Mouse (Mus musculus): ENCODE results near the gene Ttll12. TPM values are rescaled to one million over a fixed set of nuclear protein-coding genes. Genes with fewer than 3 reads are reported as not detected.

The Ttll12 gene
- total RNA-seq, 2 experiments from 2014 or later = 55.3 to 111 TPM

DNA sequence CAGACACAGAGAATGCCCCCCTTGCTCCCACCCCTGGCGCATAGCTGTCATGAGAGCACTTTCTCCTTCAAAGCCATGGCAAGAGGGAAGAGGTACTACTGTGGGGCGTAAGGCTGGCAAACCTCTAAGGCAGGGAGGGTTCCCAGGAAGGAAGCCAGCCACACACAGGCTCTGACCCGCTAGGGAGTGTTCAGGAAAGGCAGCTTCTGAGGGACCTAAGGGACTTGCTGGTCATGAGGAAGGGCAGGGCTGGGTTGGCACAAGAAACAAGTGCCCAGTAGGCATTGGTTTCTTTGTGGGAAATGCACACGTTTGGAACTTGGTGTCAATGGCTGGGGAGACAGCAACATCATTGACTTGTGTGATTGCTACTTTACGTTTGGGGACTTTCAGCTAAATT is 29.0 kb downstream of the Ttll12 start:
- no peak for ATAC-seq (replicated peaks; ENCODE audit: low FRiP score, low TSS enrichment, poor library complexity, severe bottlenecking)

DNA sequence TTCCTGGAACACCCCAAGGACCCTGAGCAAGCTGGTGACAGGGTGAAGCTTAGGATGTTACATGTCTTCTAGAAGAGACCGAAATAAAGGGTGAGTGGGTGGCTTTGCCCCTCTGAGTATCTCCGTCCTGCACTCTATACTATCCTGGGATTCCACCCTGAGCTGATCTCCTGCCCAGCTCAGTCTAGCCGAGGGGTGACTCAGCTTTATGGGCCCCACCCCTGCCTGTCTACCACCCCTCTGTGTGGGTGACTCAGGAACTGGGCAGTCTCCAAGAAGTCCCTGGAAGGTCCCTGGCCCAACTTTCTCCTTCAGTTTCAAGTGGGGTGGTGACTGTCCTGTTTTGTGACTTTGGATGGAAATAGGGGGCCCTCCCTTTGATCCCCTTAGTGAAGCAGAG is 29.5 kb downstream of the Ttll12 start:
- peak; percentile 27; the same call in 1 of the 2 replicates for ATAC-seq (replicated peaks; ENCODE audit: low FRiP score, low TSS enrichment, poor library complexity, severe bottlenecking)

DNA sequence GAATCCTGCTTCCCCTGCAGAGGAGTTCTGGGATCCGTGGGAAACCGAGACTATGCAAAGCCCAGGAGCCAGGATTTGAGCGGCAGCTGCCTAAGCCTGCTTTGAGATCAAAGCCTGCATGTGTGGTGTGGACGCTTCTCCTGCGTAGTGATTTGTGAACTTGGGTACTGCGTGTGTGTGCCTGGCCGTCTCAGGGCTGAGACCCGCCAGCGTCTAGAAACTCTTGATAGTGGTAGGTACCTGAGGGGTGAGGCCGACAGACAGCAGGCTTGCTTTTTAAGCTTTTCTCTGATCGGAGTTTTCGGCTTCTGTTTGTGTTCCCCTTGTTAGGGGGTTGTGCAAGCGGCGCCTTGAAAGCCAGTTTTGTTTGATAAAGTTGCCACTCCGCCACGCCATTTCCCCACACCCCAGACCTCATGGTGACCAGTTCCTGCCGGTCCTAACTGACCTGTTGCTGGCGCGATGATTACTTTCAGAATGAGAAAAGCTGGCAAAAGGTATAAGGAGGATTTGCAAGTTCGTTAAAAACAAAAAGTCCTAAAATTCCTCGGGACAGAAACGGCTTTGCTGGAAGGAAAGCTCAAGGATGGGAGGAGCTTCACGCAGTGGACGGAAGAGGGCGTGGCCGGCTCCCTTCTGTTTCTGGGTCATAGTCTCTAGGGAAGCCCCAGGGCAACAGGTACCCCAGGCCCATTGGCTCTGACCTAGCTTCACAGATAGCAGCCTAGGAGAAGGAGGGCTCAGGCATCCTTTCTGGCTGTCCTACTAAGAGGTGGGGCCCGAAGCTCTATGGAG is 30.9 kb downstream of the Ttll12 start:
- no peak for ATAC-seq (replicated peaks; ENCODE audit: low FRiP score, low TSS enrichment, poor library complexity, severe bottlenecking)

DNA sequence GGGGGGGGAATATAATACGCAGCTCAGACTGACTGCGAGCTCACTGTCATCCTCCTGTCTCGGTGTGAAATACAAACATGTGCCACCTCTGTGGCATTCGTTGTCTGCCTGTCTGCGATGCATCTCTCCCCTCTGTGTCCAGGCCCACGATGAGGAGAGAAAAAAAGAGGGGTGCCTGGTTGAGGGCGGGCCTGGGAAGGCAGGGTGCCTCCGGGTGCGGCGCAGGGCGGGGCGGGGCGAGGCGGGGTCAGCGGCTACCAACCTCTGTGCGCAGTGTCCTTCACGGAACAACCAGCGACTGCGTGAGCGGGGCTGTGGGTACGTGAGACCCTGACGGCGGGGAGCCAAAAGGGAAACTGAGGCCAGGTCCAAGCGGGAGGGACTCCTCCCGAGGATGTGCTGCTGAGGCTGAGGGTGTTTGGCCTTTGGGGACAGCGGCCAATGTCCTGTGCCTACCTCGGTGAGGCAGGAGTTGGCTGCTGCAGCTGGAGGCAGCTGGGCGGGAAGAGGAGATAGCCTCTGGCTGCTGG is 31.6 kb downstream of the Ttll12 start, which contains the start of the genes Tspo and Mcat:
Gene Tspo (plus strand): TSS at position 266 of the 530 bp plus-strand sequence.
Gene Mcat (minus strand): TSS at position 461 of the 530 bp plus-strand sequence.
- peak; percentile 54 for ATAC-seq (replicated peaks; ENCODE audit: low FRiP score, low TSS enrichment, poor library complexity, severe bottlenecking)

DNA sequence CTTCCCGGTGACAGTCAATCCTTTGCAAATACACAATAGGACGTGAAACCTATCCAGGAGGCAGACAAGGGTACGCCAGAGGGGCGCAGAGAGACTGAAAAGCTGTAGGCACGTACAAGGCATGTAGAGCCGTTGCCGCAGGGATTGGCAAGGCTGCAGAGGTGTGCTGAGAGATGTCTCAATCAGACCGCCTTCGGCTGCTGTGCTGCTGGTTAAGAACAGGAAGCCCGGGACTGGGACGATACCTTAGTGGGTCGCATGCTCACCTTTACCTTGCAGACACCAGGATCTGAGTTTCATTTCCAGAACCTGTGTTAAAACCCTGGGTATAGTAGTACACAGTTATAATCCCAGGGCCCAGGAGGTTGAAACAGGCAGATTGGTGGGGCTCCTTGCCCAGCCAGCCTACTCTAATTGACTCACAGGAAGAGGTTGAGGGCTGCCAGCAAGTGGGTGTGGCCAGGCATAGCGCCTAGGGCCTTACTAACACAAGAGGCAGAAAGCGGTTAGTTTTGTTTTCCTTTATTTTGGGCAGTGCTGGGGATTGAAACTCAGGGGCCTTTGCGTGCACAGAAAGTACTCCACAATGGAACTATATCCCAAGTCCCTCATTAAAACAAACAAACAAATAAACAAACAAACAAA is 32.2 kb downstream of the Ttll12 start:
- ATAC-seq (replicated peaks; ENCODE audit: low FRiP score, low TSS enrichment, poor library complexity, severe bottlenecking) = peak; percentile 68

DNA sequence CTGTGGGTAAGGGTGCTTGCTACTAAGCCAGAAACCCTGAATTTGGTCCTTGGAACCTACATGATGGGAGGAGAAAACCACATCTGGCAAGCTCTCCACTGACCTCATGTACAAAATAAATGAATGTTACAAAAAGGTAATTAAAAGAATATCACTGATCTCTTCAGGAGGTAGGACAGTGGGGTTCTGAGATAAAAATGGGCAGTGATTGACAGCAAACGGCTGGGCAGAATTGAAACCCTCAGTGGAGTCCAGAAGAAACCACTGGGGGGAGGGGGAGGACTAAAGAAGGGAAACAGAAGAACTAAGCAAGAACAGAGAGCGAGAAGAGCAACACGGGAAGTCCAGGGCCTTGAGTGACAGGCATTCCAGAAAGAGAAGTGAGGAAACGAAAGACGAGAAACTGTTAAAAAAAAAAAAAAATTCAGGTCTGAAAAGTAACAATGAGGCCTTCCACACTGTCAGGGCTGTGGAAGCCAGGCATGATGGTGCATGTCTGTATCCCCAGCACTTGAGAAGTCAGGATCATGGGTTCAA is 33.9 kb downstream of the Ttll12 start:
- no peak for ATAC-seq (replicated peaks; ENCODE audit: low FRiP score, low TSS enrichment, poor library complexity, severe bottlenecking)

DNA sequence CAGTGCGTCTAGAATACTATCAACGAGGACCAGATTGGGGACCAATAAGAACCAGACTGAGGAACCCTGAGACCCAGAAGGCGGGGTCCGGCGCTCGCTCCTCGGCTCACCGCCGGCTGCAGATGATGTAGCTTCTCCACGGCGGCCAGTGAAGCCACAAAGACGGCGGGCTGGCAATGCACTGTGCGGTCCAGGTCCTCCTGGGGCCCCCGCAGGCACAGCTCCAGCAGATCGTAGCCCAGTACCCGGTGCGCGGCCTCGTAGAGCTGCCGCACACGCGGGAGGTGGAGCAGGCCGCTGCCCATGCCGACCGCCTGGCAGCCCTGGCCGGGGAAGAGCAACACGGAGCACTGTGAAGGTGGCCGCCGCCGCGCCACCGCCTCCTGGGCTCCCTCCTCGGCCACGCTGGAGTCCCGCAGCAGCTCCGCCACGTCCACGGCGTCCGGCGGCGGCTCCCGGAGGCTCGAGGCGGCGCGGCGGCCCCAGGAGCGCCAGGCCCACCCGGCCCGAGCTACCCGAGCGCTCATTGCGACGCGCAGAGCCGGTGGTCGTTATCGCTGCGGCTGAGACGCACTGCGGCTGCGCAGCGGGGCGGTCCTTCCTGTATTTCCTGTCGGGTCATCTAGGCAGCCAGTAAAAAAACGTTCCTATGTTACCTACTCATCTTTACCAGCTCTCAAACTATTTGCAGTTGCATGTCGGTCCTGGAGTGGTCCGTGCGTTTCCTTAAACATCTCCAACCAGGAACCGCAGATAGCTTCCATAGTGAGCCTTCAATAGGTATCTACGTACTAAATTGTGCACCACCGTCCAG is 39.6 kb downstream of the Ttll12 start:
- ATAC-seq (replicated peaks; ENCODE audit: low FRiP score, low TSS enrichment, poor library complexity, severe bottlenecking) = peak; percentile 83

DNA sequence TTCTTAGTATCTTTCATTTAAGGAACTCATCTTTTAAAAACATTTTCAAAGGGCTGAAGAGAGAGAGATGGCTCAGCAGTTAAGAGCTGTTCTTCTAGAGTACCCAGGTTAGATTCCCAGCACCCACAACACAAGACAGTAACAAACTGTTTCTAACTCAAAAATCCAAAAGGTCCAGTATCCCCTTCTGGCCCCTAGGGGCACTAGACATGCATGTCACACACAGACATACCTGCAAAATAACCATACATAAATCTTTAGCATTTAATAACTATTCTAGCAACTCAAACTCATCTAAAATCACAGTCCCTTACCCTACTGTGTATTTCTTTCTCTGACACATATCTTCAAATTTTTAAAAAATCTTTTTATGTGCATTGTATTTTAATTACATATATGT is 41.1 kb downstream of the Ttll12 start:
- ATAC-seq (replicated peaks; ENCODE audit: low FRiP score, low TSS enrichment, poor library complexity, severe bottlenecking) = no peak

DNA sequence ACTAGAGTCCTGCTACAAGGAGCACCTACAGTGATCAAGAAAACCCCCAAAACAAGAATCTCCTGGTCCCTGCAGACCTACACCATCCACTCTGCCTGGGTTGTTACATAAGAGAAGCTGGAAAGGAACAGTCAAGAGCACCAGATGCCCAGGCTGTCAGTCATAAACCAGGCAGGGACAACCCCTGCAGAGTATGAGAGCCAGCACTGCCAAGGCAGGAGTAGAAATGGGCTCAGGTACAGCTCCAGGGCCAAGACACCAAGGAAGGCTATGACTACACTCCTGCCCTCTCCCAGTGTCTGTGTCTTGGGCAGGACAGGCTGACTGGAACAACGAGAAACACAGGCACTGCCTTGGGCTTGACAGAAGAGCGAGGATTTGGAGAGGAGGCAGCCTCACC is 44.8 kb downstream of the Ttll12 start:
- no peak for ATAC-seq (replicated peaks; ENCODE audit: low FRiP score, low TSS enrichment, poor library complexity, severe bottlenecking)

DNA sequence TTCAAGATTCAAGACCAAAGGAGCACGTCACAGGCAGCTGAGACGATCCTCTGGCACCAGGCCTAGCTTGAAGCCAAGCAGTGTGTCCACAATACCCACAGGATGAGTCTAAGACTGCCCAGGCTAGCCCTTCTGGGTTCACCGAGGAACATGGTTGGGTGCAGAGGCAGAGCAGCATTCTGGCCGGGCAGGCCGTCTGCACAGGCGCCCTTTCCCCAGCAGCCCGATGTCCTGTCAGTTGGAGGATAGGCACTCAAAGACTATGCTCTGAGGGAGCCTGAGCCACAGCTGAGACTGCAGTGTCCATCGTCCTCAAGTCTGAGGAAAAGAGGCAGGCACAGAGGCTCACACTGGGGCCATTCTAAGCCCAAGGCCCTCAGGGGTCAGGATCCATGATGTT is 47.8 kb downstream of the Ttll12 start:
- no peak for ATAC-seq (replicated peaks; ENCODE audit: low FRiP score, low TSS enrichment, poor library complexity, severe bottlenecking)

DNA sequence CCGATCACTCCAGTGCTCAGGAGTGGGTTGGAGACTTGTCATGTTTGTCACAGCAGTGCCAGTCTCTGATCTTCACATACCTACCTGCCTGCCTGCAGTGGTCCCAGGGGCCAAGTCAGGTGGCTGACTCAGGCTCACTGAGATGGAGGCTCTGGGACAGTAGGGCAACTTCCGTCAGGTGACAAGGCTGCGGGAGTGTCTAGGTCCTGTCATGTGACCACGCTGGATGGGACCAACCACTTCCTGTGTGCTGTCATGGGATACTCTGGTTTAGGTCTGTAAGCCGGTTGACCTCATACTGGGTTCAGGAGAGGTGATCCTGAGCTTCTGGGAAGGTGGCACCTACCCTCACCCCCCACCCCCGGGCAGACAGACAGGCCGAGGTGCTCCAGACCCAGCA is 48.9 kb downstream of the Ttll12 start:
- ATAC-seq (replicated peaks; ENCODE audit: low FRiP score, low TSS enrichment, poor library complexity, severe bottlenecking) = no peak

DNA sequence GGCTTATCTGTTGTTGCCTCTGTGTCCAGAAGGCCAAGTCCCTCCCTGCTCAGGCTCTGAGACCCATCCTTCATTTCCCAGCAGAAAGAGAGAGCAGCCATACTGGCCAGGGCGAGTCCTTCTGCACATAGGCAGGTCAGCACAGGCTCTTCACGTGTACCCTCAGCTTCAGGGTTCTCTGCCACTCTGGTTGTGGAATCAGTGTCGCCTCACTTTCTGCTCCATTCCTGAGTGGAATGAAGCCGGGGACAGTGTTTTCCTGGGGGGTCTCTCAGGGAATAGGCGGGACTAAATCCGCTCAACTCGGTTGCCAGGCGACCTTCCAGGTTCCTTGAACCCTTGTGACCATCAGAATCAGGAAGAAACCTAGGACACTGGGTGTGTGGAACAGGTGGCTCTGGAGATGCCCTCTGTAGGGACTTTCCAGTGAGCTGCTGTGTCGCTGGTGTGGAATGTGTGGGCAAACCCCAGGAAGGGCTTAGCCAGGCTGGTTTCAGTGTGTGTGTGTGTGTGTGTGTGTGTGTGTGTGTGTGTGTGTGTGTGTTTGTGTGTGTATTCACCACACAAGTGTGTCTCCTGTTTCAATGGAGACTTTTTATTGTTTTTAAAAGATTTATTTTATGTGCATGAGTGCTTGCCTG is 53.2 kb downstream of the Ttll12 start:
- no peak for ATAC-seq (replicated peaks; ENCODE audit: low FRiP score, low TSS enrichment, poor library complexity, severe bottlenecking)

DNA sequence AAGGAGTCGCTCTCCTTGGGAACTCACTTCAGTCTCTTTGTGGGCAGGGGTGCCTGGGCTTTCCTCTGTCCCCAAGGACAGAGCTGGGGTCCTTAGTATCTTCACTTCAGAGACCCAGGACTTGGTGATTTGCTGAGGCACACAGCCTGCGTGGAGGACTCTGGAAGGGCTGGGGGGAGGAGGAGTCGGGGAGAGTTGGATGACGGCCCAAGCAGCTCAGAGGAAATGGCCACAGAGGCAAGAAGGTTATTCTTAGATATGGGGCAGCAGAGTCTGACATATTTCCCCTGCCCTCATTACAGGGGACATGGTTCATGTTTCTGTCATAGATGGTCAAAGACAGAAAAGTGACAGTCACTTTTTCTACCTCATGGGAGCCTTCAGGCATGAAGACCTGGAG is 55.1 kb downstream of the Ttll12 start:
- ATAC-seq (replicated peaks; ENCODE audit: low FRiP score, low TSS enrichment, poor library complexity, severe bottlenecking) = 0 out of 2 replicates have a peak, but pooled peaks have one; percentile 23

DNA sequence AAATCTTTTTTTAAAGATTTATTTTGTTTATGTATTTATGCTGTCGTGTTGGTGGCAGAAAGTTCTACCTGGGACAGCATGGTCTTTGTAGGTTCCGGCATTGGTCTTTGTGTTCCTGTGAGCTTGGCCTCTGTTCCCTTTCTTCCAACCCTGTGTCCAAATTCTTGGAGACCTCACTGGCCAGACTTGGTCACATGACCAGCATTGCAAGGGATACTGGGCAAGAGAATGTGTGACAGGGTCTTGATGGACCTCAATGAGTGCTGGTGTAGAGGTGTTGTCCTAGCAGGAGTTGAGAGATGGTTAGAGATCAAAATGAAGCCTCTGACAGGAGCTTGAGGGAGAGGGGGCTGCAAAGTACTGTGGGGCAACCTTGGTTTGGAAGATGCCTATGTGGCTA is 56.1 kb downstream of the Ttll12 start:
- no peak for ATAC-seq (replicated peaks; ENCODE audit: low FRiP score, low TSS enrichment, poor library complexity, severe bottlenecking)

DNA sequence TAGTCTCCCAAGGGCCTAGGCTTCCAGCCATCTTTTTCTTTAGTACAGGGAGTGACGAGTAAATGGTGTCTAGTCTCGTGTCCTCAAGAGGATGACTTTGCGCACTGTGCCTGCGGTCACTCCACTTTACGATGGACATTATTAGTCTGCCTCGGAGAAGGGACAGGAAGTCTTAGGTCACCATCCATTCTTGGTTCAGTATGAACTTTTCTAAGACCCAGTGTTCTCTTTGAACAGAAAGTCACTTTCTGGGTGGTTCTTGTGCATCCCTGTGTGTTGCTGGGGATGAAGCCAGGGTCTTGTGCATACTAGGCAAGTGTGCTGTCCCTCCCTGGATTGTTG is 59.1 kb downstream of the Ttll12 start:
- ATAC-seq (replicated peaks; ENCODE audit: low FRiP score, low TSS enrichment, poor library complexity, severe bottlenecking) = no peak

DNA sequence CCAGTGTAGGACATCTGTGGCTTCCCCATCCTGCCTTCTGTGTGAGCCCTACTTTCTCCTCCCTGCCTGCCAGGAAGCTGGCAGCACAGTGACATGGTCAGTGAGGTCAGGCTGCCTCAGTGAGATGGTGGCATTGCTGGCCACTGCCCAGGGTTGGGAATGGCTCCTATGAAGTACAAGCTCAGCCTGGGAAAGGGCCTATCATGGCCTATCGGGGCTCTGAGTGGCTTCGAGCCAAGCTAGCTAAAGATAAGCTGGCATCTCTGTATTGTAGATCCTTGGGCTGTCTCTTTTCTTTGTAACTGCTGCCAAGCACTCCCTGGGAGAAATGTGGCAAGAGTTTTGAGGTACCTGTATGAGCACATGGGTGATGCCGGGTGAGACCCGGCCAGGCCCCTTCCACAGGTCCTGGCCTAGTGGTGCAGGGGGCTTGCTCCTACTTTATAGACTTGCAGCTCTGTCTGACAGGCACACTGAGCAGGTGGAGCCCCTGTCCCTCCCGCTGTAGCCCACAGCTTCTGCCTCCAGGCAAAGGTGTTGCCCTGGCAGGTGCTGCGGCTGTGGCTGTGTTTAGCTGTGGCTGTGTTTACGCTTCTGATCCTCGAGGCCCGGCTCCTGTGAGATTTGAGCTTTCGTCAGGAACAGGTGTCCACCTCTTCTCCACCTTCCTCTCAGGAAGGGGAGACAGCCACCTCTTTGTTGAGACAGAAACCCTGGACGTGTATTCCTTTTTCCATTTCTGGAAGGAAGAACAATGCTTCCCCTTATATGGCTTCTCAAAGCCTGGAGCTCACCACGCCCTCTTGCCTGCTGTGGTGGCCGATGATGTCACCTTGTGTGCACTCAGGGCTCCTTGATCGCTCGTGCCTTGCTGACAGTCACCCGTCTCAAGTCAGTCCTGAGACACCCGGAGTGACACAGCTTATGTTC is 59.7 kb downstream of the Ttll12 start:
- ATAC-seq (replicated peaks; ENCODE audit: low FRiP score, low TSS enrichment, poor library complexity, severe bottlenecking) = peak; percentile 52

DNA sequence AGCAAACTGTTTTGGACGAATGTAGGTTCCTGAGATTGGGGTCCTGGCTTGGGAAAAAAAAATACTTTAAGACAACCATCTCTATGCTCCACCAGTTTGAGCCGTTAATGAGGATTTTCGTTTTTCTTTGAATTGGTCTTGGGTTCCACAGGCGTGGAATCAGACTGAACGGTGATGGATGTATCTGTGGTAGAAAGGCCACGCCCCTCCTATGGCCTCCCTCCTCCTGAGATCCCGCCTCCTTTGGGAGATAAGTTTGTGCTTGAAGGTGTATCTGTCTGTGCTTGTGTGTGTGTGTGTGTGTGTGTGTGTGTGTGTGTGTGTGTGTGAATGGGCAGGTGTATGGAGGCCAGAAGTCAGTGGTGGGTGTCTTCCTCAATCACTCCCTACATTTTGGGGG is 62.4 kb downstream of the Ttll12 start:
- ATAC-seq (replicated peaks; ENCODE audit: low FRiP score, low TSS enrichment, poor library complexity, severe bottlenecking) = no peak

DNA sequence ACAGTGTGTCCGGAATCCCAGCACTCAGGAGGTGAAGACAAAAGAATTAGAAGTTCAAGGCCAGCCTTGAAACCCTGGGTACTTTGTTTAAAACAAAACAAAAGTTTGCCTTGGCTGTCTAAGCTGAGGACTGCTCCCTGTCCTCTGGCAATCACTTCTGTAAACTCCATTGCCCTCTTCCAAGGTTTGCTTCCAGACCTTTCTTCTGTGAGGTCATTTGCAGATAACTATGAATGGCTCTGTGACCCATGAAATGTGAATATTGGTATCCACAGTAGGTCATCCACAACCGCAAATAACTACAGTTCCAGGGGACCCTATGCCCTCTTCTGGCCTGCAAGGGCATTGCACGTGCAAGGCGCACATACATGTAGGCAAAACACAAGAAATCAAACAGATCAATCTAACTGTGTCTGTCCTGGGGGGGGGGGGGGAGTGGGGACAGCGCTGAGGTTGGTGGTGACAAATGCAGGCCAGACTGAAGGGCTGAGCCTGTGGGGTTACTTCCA is 62.9 kb downstream of the Ttll12 start:
- ATAC-seq (replicated peaks; ENCODE audit: low FRiP score, low TSS enrichment, poor library complexity, severe bottlenecking) = no peak
